Mouse (Mus musculus) thymus, postnatal 36 days (tissue): ENCODE results near the gene Slc24a3.

Experiments used
- DNase-seq, 2 experiments: peaks; one replicate each; pipeline ENCODE4 v3.0.0; 2022; ENCODE audit warnings: mixed read lengths in 2 of 2

The Slc24a3 gene

DNA sequence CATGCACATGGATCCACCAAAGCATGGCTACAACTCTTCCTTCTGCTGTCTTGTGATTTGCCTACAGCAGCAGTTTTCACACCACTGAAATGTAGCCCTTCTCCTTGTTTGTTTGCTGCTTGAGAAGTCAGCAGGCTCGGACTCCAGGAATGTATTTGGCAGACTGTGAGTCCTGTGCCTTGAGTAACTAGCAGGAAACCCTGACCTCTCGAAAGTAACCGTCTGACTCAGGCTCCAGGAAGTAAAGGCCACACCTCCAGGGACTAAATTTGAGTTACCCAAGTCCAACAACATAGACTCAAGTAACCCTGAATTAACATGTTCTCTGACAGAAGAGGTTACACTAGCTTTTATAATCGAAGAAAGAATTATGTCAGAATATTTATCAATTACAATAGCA lies 203.2 kb downstream of the Slc24a3 start:
- no peak for DNase-seq

DNA sequence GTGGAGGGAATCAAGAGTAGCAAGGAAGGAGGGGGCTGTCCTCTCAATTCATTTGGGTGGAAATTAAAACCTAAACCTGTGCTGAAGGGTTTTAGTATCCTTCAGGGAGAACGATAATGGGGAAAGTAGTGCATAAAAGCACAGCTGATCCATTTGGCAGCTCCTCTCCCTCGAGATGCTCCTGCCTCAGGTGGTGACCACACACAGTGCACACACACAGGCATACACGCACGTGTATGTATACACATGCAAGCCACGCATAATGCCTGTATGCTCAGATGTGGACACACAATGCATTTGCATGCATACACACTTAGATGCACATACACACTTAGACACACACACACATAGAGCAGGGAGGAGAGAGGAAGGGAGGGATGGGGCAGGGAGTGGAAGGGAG lies 206.2 kb downstream of the Slc24a3 start:
- DNase-seq: no peak

DNA sequence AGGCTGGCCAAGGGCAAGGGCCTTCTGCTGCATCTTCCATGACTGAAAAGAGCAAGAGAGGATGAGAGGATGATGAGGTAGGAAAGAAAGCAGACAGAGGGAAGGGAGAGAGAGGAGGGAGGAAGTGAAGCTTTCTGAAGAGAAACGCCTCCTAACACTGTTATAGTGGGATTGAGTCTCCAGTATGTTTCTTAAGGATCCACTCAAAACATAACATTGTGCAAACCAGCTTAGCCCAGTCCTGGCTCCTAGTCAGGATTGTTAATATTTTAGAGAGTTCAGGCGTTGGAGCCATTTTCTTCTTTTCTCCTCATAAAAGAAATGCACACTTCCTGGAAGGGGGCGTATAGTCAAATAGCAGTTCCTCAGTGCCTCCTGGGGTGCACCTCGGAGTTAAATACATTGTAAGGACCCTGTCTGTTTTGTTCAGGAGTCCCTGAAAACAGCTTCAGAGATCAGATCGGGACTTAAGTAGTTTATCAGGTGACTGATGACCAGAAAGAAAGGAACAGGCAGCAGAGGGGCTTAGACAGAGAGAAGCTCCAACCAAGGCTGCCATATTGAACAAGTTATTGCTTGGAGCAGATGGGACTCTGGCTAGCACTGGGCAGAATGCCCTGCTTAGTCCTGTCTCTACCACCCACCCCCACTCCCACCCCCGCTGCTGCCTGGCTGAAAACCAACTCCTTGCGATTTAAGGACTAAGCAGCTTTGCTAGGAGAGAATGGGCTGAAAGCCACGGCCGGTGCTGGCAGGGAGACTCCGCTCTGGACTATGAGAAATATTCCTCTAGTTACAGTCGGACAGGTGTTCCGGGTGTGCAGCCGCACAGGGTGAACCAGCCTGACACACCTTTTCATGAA lies 215.6 kb downstream of the Slc24a3 start:
- DNase-seq: no peak

DNA sequence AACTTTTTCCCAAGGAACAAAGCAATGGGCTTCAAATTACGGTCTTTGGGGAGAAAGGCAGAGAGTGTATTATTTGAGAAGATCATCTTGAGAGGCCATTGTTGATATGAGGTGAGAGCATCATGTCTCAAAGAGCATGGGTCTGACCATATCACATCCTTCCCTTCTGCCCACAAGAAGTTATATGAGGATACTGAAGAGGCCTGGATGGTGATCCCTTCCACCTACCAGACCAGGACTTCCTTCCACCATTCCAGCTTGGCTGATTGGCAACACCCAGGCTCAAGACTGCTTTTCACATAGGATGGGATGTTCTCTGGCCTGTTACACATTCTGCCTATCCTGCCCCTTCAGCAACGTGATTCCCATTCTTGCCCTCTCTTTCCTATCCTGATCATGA lies 216.7 kb downstream of the Slc24a3 start:
- DNase-seq: no peak

DNA sequence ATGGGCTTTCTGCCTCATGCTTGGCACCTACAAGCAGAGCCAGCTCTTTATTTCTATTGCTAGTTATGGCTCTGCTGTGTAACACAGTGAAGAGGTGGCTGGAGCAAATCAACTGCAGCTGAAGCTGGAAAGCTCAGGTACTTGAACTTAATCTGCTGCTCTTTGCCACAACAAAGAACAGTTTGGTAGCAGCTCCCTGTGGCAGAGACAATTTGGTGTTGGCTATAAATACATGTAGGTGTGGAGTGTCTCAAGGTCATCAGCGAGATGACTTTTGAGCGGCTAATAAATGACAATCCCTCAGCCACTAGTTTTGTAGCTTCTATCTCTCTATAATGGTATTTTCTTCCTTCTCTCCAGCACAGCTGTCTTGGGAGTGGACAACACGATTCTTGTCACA lies 217.7 kb downstream of the Slc24a3 start:
- DNase-seq: no peak

DNA sequence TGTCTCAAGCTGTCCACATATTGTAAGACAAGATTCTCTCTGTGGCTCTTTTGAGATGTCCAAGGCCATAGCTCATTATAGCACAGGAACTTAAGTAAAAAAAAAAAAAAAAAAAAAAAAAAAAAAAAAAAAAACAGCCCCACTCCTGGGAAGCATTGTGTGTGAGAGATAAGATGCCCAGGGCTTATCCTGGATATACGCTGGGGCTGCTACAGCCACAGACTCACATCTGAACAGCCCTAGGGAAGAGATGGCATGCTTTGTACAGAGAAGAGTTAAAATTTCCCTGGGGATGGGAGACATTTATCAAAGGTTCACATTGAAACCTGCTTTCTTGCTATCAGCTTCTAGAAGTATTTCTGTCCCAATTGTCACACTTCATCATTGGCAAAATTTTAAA lies 218.2 kb downstream of the Slc24a3 start:
- no peak for DNase-seq

DNA sequence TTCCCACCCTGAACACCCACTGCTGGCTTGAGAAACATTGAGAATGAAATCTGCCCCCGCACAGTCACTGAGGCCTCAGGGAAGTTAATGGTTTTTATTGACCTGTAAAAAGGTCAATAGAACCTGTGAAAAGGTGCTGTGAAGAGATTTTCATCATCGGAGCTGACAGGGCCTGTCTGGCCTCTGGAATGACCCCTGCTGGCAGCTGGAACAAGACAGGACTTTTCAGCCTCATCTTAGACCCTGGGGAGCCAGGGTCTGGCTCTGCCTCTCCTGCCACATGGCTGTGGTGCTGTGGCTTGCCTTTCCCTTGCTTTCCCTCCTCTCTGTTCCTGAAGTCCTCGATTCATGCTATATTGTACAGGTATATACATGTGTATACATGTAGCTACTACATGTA lies 228.2 kb downstream of the Slc24a3 start:
- no peak for DNase-seq

DNA sequence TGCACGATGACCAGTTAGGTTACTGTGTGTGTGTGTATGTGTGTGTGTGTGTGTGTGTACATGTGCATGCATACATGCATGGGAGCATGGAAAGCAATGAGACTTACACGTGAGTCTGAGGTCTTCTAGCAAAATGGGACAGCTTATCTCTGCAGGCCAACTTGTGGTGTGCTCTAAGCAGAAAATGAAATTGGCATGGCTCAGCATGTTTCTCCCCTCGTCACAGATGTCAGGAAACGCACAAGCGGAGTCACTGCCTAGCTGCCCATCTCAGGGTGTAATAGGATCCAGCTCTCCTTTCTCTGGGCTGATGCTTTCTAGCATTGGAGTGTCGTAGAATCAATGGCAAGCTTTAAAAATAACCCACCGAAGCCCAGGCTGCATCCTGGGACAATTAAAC lies 229.0 kb downstream of the Slc24a3 start:
- no peak for DNase-seq

DNA sequence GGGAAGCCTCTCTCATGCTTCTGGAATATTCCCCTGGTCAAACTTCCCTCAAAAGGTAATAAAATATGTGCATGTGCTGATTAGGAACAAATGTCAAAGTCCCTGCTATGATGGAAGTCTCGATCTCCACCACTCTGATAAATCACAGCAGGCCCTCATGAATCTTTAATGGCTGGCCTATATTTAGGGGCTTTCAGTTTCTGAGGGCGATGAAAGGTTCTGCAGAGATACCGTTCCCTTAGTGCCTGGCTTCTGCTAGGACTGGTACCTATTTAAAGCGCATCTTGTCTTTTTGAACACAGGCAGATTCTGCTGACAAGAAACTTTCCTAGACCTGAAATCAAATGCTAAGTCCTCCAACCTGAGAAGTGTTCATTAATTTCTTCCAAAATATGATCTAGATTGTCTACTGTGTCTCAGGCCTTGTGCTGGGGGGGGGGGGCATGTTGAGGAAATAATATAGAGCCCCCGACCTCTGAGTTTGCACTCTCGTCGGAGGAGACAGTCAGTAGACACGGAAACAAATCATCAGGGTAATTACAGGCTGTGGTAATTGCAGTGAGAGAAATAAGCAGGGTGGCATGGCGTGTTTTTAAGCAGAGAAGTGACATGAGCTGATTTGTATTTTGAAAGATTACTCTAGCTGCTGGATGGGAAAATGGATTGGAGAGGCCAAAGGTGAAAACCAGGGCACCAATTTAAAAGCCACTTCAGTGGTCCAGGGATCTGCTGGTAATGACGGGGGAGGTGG lies 230.1 kb downstream of the Slc24a3 start:
- no peak for DNase-seq

DNA sequence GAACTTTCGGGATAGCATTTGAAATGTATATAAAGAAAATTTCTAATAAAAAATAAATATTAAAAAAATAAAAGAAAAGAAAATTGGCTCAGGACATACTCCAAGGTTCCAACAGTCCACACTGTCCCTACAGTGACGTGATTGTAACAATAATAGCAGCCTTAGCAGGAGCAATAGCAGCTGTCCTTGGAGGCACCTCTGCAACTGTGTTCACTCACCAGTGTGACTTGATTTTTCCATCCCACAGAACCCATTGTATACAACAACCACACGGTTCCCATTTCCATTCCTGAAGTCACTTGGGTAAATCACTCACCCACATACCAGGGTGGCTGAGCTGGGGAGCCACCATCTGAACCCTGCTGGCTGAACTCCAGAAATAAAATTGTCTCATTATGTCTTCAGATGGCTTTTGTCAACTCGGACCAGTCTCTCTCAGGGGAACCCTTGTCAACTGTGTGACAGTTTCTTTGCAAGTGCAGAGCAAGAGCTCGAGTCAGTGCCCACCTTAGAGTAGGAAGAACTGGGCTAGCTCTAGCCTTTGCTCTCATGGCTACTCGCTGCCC lies 233.8 kb downstream of the Slc24a3 start:
- no peak for DNase-seq

DNA sequence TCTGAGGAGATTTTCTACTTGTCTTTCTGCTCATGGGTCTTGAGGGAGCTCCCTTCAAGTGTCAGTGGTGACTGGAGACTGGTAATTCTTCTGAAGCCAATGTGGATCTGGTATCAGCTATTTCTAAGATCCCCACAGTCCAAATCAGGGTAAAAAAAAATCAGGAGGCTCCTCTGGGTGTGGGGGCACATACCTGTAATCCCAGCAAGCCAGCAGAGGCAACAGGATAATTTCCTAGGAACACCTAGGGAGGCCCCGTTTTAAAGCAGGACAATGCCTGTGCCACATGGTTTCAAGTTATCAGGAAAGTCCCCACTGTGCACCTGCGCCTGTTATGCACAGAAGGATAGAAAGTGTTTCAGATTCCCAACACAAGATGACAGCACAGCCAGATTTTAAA lies 234.4 kb downstream of the Slc24a3 start:
- no peak for DNase-seq

DNA sequence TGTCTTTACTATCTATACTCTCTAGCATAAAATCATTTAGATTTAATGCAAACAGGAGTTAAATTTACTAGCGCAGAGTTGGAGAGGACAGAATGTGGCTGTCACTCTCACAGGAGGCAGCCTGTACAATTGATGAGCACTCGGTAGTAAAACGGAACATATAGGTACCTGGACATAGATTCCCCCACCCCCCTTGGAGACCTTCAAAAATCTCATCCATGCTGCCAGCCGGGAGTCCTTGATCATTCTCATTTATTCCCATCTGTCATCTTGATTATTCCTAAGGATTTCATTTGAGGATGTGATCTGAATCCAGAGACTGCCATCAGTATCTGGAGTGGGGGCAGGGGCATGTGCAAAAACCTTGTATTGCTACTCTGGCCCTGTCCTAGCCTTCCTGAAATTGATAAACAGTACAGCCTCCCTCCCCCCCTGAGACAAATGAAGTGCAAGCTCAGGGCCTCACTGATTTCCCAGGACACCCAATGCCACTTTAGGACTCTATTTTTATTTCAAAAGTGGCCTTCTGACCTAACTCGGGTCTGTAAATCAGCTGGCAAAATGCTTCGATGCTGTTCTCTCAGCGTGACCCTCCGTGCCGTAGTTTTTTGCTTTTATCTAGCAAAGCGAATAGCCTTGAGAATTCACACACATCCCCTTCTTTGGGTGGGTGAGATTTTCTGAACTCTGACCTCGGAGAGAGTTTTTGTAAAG lies 237.4 kb downstream of the Slc24a3 start:
- no peak for DNase-seq

DNA sequence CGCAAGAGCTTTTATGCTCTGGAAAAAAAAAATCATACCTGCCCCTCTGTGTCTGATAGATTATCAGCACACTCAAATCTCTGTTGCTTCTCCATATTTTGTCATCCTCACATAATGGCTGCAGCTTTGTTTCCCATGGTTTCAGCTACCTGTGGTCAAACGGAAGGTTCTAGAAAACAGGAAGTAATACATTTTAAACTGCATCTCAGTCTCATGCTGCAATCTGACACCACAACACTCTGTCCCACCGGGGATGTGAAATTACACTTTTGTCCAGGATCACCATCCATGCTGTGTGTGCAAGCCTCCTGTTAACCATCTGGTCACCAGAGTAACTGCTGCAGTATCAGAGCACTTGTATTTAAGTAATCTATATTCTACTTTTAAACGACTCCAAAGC lies 238.2 kb downstream of the Slc24a3 start:
- DNase-seq: no peak

DNA sequence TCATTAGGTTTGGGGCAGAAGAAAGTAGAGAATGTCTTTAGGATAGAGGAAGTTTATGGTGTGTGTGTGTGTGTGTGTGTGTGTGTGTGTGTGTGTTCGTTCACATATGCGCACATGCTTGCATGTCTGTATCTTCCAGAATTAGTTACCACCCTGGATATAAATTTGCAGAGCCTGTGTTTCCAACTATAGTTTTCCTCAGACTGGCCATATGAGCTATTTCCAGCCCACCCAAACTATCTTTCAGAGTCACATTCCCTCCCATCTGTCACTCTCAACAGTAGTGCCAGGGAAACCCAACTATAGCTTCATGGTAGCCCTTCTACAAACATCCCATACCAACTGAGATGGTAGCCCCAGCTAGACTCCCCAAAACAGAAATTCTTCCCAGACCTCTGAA lies 250.2 kb downstream of the Slc24a3 start:
- no peak for DNase-seq

DNA sequence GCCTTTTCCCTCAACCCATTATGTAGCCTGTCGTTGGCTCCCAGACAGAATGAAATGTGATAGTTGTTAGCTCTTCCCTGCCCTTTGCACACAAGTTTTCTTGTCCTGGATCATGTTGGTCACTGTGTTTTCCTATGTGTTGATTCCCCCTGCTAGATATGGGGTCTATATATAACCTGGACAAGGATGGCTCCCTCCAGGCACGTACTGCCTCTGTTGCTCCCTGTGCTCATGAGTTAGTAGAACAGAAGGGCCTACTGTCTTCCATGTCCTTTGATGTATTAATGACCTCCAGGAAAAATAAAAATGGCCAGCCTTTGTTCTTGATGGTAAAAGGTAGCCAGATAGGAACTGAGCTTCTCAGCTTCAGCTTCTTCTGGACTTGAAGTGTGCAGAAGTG lies 251.5 kb downstream of the Slc24a3 start:
- no peak for DNase-seq

DNA sequence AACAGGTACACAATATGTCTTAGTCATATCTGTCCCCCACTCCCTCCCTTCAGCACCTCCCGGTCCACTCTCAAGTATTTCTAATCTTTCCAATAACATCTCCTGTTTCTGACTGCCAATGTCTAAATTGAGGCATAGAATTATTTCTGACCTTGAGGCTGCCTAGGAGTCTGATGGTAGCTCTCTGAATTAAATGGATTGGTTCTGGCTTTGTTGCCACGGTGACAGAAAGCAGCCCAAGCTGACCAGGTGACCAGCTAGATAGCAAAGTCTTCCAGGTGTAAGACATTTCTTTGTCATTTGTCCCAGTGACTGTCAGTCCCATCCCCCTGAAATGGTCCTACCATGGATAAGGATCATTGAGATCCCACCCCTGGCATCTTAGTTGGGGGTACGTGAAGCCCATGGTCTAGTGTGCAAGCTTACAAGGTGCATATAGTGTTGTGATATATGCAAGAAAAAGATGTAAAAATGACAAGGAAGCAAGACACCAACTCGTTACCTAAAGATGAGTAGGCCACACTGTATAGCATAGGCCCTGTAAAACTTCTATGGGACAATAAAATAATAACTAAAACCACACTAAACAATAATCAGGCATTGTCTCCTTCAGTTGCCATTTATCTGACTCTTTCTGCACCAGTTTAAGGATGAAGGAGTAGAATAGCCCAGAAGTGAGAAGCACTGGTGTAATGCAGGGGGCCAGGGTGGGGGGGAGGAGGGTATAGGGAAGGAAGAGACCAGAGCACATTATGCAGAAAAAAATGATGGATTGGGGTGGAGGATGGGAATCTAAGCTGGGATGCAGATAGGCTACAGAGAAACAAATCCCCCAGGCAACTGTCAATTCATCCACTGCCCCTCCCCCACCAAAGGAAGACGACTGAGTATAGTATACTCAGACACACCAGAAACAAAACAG lies 253.7 kb downstream of the Slc24a3 start:
- DNase-seq: no peak

DNA sequence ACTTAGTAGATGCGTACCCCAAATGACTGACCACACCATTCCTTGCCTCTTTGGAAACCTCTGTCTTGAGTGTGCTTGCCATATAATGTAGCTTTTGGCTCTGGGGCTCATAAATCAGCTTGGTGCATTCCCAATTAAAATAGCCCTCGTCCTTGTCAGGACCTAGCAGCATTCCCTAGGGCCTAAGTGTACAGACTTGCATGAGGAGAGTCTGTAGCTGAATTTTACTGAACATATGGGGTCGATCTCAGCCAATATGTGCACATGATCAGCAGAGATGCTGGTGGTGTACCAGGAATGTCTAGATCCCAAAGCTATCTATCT lies 254.3 kb downstream of the Slc24a3 start:
- DNase-seq: no peak

DNA sequence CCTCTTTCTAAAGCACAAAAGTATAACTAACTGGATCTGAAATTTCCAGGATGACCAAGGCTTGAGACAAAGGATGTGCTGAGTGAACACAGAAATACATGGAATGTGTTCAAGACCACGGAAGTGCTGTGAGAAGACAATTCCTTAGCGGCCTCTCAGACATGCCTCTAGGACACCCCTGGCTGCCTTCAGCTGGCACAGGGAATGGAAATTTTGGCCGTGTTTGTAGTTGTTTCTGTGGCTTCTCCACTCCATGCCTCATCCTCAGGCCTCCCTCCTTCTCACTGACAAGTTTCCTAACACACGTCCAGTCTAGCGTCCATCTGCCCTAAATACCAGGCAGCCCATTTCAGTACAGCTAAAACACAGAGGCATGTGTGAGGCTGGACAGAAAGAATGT lies 262.4 kb downstream of the Slc24a3 start:
- DNase-seq: no peak

DNA sequence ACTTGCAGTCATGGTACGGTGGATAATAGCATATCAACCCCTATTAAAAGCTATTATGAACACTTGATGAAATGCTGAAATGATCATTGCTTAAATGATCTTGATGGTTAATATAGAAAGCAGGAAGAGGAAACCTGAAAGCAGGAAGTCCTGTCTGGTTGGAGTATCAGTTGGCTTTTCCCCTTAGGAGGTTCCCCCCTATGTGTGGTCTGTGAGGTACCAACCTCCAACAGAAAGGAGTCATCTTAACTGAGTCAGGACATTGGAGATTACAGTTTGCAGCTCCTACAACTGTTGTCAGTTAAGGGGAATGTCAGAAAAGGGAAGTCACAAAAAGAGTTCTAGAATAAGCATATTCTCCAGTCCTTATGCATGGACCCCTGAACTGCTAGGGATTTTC lies 266.5 kb downstream of the Slc24a3 start:
- no peak for DNase-seq

DNA sequence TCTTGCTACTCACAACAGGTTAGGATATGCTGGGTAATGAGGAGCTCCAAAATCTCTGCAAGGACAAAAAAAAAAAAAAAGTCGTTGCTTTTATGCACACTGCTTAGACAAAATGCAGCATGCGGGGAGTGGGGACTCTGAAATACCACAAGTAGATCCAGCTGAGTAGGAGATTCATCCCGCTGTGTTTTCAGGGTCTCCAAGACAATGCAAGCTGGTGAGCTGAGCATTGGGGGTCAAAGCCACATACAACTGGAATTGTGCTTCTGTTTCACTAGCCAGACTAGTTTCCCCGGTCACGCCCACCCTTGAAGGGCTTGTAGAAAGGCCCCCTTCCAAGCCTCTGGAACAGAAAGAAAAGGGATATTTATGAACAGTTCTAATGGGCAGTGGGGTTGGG lies 270.8 kb downstream of the Slc24a3 start:
- no peak for DNase-seq

DNA sequence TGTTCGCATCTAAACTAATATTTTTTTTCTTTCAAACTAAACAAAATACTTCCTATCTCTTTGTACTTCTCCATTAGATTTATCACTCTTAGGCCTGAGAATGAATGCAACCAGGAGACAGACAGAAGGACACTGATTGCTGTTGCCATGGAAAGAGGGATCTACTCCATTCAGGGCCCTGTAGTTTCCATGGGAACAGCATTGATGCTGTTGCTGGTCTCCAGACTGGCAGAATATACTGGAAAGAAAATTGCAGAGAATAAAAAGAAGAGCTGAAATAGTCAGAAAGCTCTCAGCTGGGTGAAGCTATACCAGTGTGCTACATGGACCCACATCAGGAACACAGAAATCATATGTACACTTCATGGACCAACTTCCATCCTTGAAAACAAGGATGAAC lies 272.2 kb downstream of the Slc24a3 start:
- DNase-seq: no peak

DNA sequence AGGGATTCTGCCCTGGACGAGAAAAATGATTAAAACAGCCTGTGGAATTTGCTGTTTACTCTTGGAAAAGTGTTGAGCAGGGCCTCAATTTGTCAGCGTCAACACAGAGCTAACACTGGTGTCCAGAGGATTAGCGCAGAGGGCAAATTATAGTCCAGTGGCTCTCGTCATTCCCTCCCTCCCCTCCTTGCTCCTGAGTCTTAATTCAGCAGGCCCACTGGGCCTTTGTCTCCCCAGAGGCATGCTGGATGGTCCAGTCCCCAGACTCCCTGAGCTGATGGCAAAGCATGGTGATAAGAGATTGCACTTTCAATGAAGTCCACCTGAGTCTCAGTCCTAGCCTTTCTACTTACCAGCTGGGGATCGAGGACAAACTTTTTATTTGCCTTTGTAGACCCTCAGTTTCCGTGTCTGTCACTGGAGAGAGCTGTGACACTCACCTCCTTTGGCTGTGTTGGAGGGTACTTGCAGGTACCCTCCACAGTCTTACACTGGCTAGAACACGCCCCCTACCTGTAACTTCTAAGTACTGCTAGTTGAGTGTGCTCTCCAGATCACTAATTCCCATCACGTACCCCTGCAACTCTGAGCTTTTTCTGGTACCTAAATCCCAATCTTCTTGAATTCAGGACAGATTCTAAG lies 289.7 kb downstream of the Slc24a3 start:
- DNase-seq: no peak
